Mouse (Mus musculus): ENCODE results near the gene Smco4. TPM values are rescaled to one million over a fixed set of nuclear protein-coding genes. Genes with fewer than 3 reads are reported as not detected.

Smco4 gene
- polyA plus RNA-seq, 1 experiment, result 32.0 TPM

- H3K27me3 ChIP-seq (replicated peaks; ENCODE audit: control insufficient read depth, insufficient read depth, low read length), result no peaks in the 10 kb centered on the region
- H3K27ac ChIP-seq (ENCODE audit: insufficient read depth, low read depth, low read length), result no peak overlapping the region
- TF ChIP-seq POLR2A (IDR thresholded peaks at IDR 0.05; ENCODE audit: low read depth, low read length) (no peak), CTCF (conservative IDR thresholded peaks at IDR 0.05; ENCODE audit: insufficient read depth, insufficient read length, low read depth, low read length) (no peak)
- H3K4me3 ChIP-seq (ENCODE audit: insufficient read depth, low read depth, low read length), result no peak overlapping the region
- DNase-seq, result no peak
- 85% methylated on average over 2 of the region's 2 CpGs for WGBS
- peaks cover 4% of the 10 kb centered on the region; the same call in 1 of the 2 replicates for H3K4me1 ChIP-seq (ENCODE audit: control insufficient read depth, insufficient read depth, low read length)
- no peaks in the 10 kb centered on the region for H3K36me3 ChIP-seq (ENCODE audit: control insufficient read depth, insufficient read depth, low read length)
Observed at GRCm38 (mm10) chr9:15529965-15530320, 36.7 kb downstream of the Smco4 start.

GRCm38 (mm10) chr9:15531204-15531603, 38.0 kb downstream of the Smco4 start:
- Histone ChIP-seq H3K27ac (ENCODE audit: insufficient read depth, low read depth, low read length) (no peak overlapping the region), H3K4me1 (ENCODE audit: control insufficient read depth, insufficient read depth, low read length) (peaks cover 11% of the 10 kb centered on the region; the same call in 1 of the 2 replicates)
- 51% methylated on average over 5 of the region's 5 CpGs for WGBS

GRCm38 (mm10) chr9:15533336-15534070, 40.3 kb downstream of the Smco4 start:
- Histone ChIP-seq H3K27ac (ENCODE audit: insufficient read depth, low read depth, low read length) (no peak overlapping the region), H3K36me3 (ENCODE audit: control insufficient read depth, insufficient read depth, low read length) (no peaks in the 10 kb centered on the region), H3K4me3 (ENCODE audit: insufficient read depth, low read depth, low read length) (no peak overlapping the region), H3K27me3 (replicated peaks; ENCODE audit: control insufficient read depth, insufficient read depth, low read length) (no peaks in the 10 kb centered on the region), H3K4me1 (ENCODE audit: control insufficient read depth, insufficient read depth, low read length) (peaks cover 11% of the 10 kb centered on the region; the same call in 1 of the 2 replicates)
- no peak for DNase-seq
- 85% methylated on average over 11 of the region's 11 CpGs for WGBS
- no peak for TF ChIP-seq CTCF (conservative IDR thresholded peaks at IDR 0.05; ENCODE audit: insufficient read depth, insufficient read length, low read depth, low read length)
- TF ChIP-seq POLR2A (IDR thresholded peaks at IDR 0.05; ENCODE audit: low read depth, low read length), result no peak

More at GRCm38 (mm10) chr9:15531204-15531603, 38.0 kb downstream of the Smco4 start:
- DNase-seq, result no peak
- TF ChIP-seq CTCF (conservative IDR thresholded peaks at IDR 0.05; ENCODE audit: insufficient read depth, insufficient read length, low read depth, low read length) (no peak), POLR2A (IDR thresholded peaks at IDR 0.05; ENCODE audit: low read depth, low read length) (no peak)
- no peaks in the 10 kb centered on the region for H3K36me3 ChIP-seq (ENCODE audit: control insufficient read depth, insufficient read depth, low read length)
- no peaks in the 10 kb centered on the region for H3K27me3 ChIP-seq (replicated peaks; ENCODE audit: control insufficient read depth, insufficient read depth, low read length)
- H3K4me3 ChIP-seq (ENCODE audit: insufficient read depth, low read depth, low read length), result no peak overlapping the region

- Histone ChIP-seq H3K4me1 (ENCODE audit: control insufficient read depth, insufficient read depth, low read length) (peaks cover 11% of the 10 kb centered on the region; the same call in 1 of the 2 replicates), H3K27me3 (replicated peaks; ENCODE audit: control insufficient read depth, insufficient read depth, low read length) (no peaks in the 10 kb centered on the region), H3K36me3 (ENCODE audit: control insufficient read depth, insufficient read depth, low read length) (no peaks in the 10 kb centered on the region), H3K4me3 (ENCODE audit: insufficient read depth, low read depth, low read length) (no peak overlapping the region), H3K27ac (ENCODE audit: insufficient read depth, low read depth, low read length) (no peak overlapping the region)
- TF ChIP-seq CTCF (conservative IDR thresholded peaks at IDR 0.05; ENCODE audit: insufficient read depth, insufficient read length, low read depth, low read length) (no peak), POLR2A (IDR thresholded peaks at IDR 0.05; ENCODE audit: low read depth, low read length) (no peak)
- DNase-seq, result no peak
- WGBS, result 82% methylated on average over 2 of the region's 2 CpGs
Observed at GRCm38 (mm10) chr9:15534110-15534509, 40.9 kb downstream of the Smco4 start.

- H3K27ac ChIP-seq (ENCODE audit: insufficient read depth, low read depth, low read length), result 0 out of 2 replicates have a peak overlapping the region, but pooled peaks have one; percentile 2
- TF ChIP-seq CTCF (conservative IDR thresholded peaks at IDR 0.05; ENCODE audit: insufficient read depth, insufficient read length, low read depth, low read length) (no peak), POLR2A (IDR thresholded peaks at IDR 0.05; ENCODE audit: low read depth, low read length) (no peak)
- no peaks in the 10 kb centered on the region for H3K27me3 ChIP-seq (replicated peaks; ENCODE audit: control insufficient read depth, insufficient read depth, low read length)
- H3K4me3 ChIP-seq (ENCODE audit: insufficient read depth, low read depth, low read length), result no peak overlapping the region
- DNase-seq, result peak; percentile 65
- 37% methylated on average over 5 of the region's 5 CpGs for whole genome bisulfite sequencing
- H3K36me3 ChIP-seq (ENCODE audit: control insufficient read depth, insufficient read depth, low read length), result no peaks in the 10 kb centered on the region
- H3K4me1 ChIP-seq (ENCODE audit: control insufficient read depth, insufficient read depth, low read length), result peaks cover 7% of the 10 kb centered on the region; the same call in 1 of the 2 replicates
Observed at GRCm38 (mm10) chr9:15535418-15535817, 42.2 kb downstream of the Smco4 start.

GRCm38 (mm10) chr9:15536861-15537426, 43.7 kb downstream of the Smco4 start:
- DNase-seq, result no peak
- Histone ChIP-seq H3K4me1 (ENCODE audit: control insufficient read depth, insufficient read depth, low read length) (peaks cover 7% of the 10 kb centered on the region; the same call in 1 of the 2 replicates), H3K27ac (ENCODE audit: insufficient read depth, low read depth, low read length) (no peak overlapping the region), H3K36me3 (ENCODE audit: control insufficient read depth, insufficient read depth, low read length) (no peaks in the 10 kb centered on the region), H3K27me3 (replicated peaks; ENCODE audit: control insufficient read depth, insufficient read depth, low read length) (no peaks in the 10 kb centered on the region), H3K4me3 (ENCODE audit: insufficient read depth, low read depth, low read length) (no peak overlapping the region)
- WGBS, result 91% methylated on average over 5 of the region's 5 CpGs
- no peak for TF ChIP-seq POLR2A (IDR thresholded peaks at IDR 0.05; ENCODE audit: low read depth, low read length)
- TF ChIP-seq CTCF (conservative IDR thresholded peaks at IDR 0.05; ENCODE audit: insufficient read depth, insufficient read length, low read depth, low read length), result no peak

GRCm38 (mm10) chr9:15537455-15538048, 44.3 kb downstream of the Smco4 start:
- no peak overlapping the region for H3K27ac ChIP-seq (ENCODE audit: insufficient read depth, low read depth, low read length)
- WGBS, result 84% methylated on average over 3 of the region's 3 CpGs

More at GRCm38 (mm10) chr9:15537455-15538048, 44.3 kb downstream of the Smco4 start:
- Histone ChIP-seq H3K4me1 (ENCODE audit: control insufficient read depth, insufficient read depth, low read length) (peaks cover 7% of the 10 kb centered on the region; the same call in 1 of the 2 replicates), H3K36me3 (ENCODE audit: control insufficient read depth, insufficient read depth, low read length) (no peaks in the 10 kb centered on the region), H3K4me3 (ENCODE audit: insufficient read depth, low read depth, low read length) (no peak overlapping the region), H3K27me3 (replicated peaks; ENCODE audit: control insufficient read depth, insufficient read depth, low read length) (no peaks in the 10 kb centered on the region)
- TF ChIP-seq POLR2A (IDR thresholded peaks at IDR 0.05; ENCODE audit: low read depth, low read length), result no peak
- peak; percentile 32; the same call in 1 of the 2 replicates for TF ChIP-seq CTCF (conservative IDR thresholded peaks at IDR 0.05; ENCODE audit: insufficient read depth, insufficient read length, low read depth, low read length)
- DNase-seq, result no peak
